Mouse (Mus musculus): ENCODE results near the gene Mylk4. TPM values are rescaled to one million over a fixed set of nuclear protein-coding genes. Genes with fewer than 3 reads are reported as not detected.

Mylk4 gene
- polyA plus RNA-seq, 1 experiment from 2014 or later = 0.40 TPM

DNA sequence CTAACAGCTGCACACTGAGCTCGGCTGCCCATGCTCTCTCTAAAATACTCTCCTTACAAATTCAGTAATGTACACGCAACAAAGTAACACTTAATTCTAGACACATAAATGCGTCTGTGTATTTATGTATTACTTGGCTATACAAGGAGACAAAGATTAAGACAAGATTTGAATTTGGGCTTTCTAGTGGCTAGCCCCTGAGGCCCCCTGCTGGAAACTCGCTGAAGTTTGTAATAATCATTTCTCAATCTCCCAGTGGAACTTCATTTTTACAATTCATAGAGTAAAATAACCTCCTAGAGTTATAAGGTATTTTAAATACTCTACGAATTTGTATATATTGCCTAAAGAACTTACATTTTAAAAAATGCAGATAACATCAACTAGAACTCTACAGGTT, 699 bp downstream of the Mylk4 start:
- Histone ChIP-seq H3K36me3 (ENCODE audit: control insufficient read depth, insufficient read depth, low read length) (no peaks in the 10 kb centered on the region), H3K4me1 (replicated peaks; ENCODE audit: control insufficient read depth, insufficient read depth, low read length) (no peaks in the 10 kb centered on the region), H3K27me3 (ENCODE audit: control insufficient read depth, insufficient read depth, low read length) (no peaks in the 10 kb centered on the region), H3K4me2 (replicated peaks; ENCODE audit: low read depth, low read length) (no peak overlapping the region), H3K9me3 (ENCODE audit: control insufficient read depth, low read length) (no peaks in the 10 kb centered on the region), H3K27ac (ENCODE audit: low read depth, low read length) (no peak overlapping the region), H3K9ac (ENCODE audit: low read depth, low read length) (no peak overlapping the region), H3K4me3 (ENCODE audit: low read depth, low read length) (no peak overlapping the region)
- DNase-seq (ENCODE audit: low spot score) (no peak), ATAC-seq (ENCODE audit: low FRiP score) (no peak)
- 62% methylated on average over 5 of the region's 5 CpGs for WGBS

DNA sequence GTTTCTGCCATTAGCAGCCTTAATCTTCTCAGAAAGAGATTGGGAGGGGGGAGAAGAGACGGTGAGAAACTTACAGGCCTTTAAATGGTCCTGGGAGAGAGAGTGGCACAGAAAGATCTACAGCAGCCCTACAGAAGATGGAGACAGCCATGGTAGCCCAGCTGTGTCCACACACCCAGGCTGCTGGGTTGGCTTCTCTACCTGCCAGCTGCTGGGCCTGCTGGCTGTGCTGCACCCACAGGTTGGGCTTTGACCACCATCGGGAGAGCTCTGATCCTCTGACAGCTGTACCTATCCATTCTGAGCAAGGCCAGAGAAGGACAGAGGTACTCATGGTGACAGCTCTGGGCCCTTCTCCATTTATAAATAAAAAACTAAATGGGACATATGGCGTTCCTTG, 4.9 kb downstream of the Mylk4 start:
- Histone ChIP-seq H3K9me3 (ENCODE audit: control insufficient read depth, low read length) (no peaks in the 10 kb centered on the region), H3K36me3 (ENCODE audit: control insufficient read depth, insufficient read depth, low read length) (no peaks in the 10 kb centered on the region), H3K9ac (ENCODE audit: low read depth, low read length) (no peak overlapping the region), H3K4me3 (ENCODE audit: low read depth, low read length) (no peak overlapping the region), H3K27me3 (ENCODE audit: control insufficient read depth, insufficient read depth, low read length) (no peaks in the 10 kb centered on the region), H3K4me1 (replicated peaks; ENCODE audit: control insufficient read depth, insufficient read depth, low read length) (no peaks in the 10 kb centered on the region), H3K27ac (ENCODE audit: low read depth, low read length) (no peak overlapping the region), H3K4me2 (replicated peaks; ENCODE audit: low read depth, low read length) (no peak overlapping the region)
- 73% methylated on average over 3 of the region's 3 CpGs for WGBS
- DNase-seq (ENCODE audit: low spot score) (no peak), ATAC-seq (ENCODE audit: low FRiP score) (no peak)

DNA sequence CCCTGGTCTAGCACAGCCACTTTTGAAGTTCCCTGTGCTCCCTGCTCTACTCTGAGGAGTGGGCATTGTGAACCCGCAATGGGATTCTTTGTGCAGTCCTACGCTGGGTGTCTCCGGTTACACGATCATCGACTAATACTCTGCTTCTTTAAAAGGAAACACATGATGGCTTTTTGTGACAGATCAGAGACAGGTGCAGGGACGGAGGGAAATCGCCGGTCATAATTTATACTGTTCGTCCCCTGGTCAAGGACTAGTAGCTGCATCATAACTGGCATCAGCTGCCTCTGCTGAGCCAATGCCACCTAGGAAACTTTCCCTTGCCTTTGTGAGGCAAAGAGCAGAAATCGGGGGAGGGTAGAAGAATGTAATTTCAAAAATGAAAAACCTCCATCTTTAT, 7.4 kb downstream of the Mylk4 start:
- H3K4me3 ChIP-seq (ENCODE audit: low read depth, low read length) = no peak overlapping the region
- H3K27me3 ChIP-seq (ENCODE audit: control insufficient read depth, insufficient read depth, low read length) = no peaks in the 10 kb centered on the region
- no peak overlapping the region for H3K27ac ChIP-seq (ENCODE audit: low read depth, low read length)
- no peaks in the 10 kb centered on the region for H3K36me3 ChIP-seq (ENCODE audit: control insufficient read depth, insufficient read depth, low read length)
- no peak overlapping the region for H3K9ac ChIP-seq (ENCODE audit: low read depth, low read length)
- WGBS = 85% methylated on average over 10 of the region's 10 CpGs
- H3K9me3 ChIP-seq (ENCODE audit: control insufficient read depth, low read length) = no peaks in the 10 kb centered on the region
- H3K4me2 ChIP-seq (replicated peaks; ENCODE audit: low read depth, low read length) = no peak overlapping the region
- ATAC-seq (ENCODE audit: low FRiP score) = no peak
- no peaks in the 10 kb centered on the region for H3K4me1 ChIP-seq (replicated peaks; ENCODE audit: control insufficient read depth, insufficient read depth, low read length)
- DNase-seq (ENCODE audit: low spot score) = no peak

DNA sequence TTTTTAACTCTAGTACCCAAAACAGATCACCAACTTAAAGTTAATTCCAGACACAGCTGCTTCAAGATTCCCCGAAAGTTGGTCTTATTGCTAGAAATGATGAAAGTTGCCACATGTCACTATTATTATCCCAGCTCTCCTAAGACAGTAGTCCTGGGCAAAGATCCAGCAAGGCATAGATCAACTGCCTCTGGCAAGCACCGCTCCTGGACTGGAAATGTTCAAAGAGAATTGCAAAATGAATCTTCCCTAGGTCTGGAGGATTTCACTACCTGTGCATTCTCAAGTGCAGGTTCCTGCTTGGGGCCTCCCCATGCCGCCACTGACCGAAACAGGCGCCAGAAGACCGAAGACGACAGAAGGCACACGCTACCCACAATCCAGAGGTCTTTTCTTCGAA, 7.9 kb downstream of the Mylk4 start:
- Histone ChIP-seq H3K9ac (ENCODE audit: low read depth, low read length) (no peak overlapping the region), H3K9me3 (ENCODE audit: control insufficient read depth, low read length) (no peaks in the 10 kb centered on the region), H3K27ac (ENCODE audit: low read depth, low read length) (no peak overlapping the region), H3K27me3 (ENCODE audit: control insufficient read depth, insufficient read depth, low read length) (no peaks in the 10 kb centered on the region), H3K36me3 (ENCODE audit: control insufficient read depth, insufficient read depth, low read length) (no peaks in the 10 kb centered on the region), H3K4me1 (replicated peaks; ENCODE audit: control insufficient read depth, insufficient read depth, low read length) (no peaks in the 10 kb centered on the region), H3K4me3 (ENCODE audit: low read depth, low read length) (no peak overlapping the region), H3K4me2 (replicated peaks; ENCODE audit: low read depth, low read length) (no peak overlapping the region)
- WGBS = 96% methylated on average over 9 of the region's 9 CpGs
- DNase-seq (ENCODE audit: low spot score) (no peak), ATAC-seq (ENCODE audit: low FRiP score) (no peak)

DNA sequence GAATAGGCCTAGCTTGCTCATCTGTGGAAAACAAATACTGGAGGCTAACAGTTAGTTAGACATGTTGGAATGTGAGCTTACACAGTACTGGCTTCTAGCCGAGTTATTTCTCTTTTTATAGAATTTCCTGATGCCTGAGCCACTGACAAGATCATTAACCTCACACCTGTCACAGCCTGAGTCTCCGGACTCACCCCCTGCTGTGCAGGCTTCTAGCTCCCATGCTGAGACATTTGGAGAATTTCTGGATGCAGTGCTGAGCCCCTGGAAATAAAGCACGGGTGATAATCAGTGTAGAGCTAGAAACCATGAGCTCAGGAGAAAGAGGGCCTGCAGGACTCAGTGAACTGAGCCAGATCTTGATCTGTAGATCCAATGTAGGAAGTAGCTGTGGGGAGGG, 13.8 kb downstream of the Mylk4 start:
- Histone ChIP-seq H3K27ac (ENCODE audit: low read depth, low read length) (no peak overlapping the region), H3K36me3 (ENCODE audit: control insufficient read depth, insufficient read depth, low read length) (no peaks in the 10 kb centered on the region), H3K27me3 (ENCODE audit: control insufficient read depth, insufficient read depth, low read length) (no peaks in the 10 kb centered on the region), H3K9ac (ENCODE audit: low read depth, low read length) (no peak overlapping the region), H3K9me3 (ENCODE audit: control insufficient read depth, low read length) (no peaks in the 10 kb centered on the region), H3K4me3 (ENCODE audit: low read depth, low read length) (no peak overlapping the region), H3K4me2 (replicated peaks; ENCODE audit: low read depth, low read length) (no peak overlapping the region), H3K4me1 (replicated peaks; ENCODE audit: control insufficient read depth, insufficient read depth, low read length) (no peaks in the 10 kb centered on the region)
- 15% methylated on average over 3 of the region's 3 CpGs for WGBS
- ATAC-seq (ENCODE audit: low FRiP score) (no peak), DNase-seq (ENCODE audit: low spot score) (no peak)

DNA sequence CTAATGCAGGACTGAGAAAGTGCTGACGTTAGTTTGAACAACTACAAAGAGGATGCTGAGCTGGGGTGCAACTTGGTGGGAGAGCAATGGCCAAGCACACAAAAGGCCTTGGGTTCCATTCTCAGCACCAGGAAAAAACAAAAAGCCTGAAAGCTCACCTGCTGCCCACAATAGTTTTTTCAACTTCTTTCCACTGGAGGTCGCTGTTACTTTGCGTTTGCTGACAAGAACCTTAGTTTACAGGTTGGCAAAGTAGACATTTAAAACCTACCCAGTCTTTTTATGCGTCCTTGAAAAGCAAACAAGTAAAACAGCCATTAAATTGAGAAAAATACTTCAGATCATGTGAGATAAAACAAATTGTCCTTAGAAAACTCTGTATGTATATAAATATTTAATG, 15.7 kb downstream of the Mylk4 start:
- WGBS = 18% methylated on average over 4 of the region's 4 CpGs
- no peak overlapping the region for H3K4me3 ChIP-seq (ENCODE audit: low read depth, low read length)
- H3K4me1 ChIP-seq (replicated peaks; ENCODE audit: control insufficient read depth, insufficient read depth, low read length) = no peaks in the 10 kb centered on the region
- H3K27ac ChIP-seq (ENCODE audit: low read depth, low read length) = no peak overlapping the region
- ATAC-seq (ENCODE audit: low FRiP score) (no peak), DNase-seq (ENCODE audit: low spot score) (peak; percentile 47)
- H3K9ac ChIP-seq (ENCODE audit: low read depth, low read length) = no peak overlapping the region
- H3K36me3 ChIP-seq (ENCODE audit: control insufficient read depth, insufficient read depth, low read length) = no peaks in the 10 kb centered on the region
- H3K9me3 ChIP-seq (ENCODE audit: control insufficient read depth, low read length) = no peaks in the 10 kb centered on the region
- H3K27me3 ChIP-seq (ENCODE audit: control insufficient read depth, insufficient read depth, low read length) = no peaks in the 10 kb centered on the region
- no peak overlapping the region for H3K4me2 ChIP-seq (replicated peaks; ENCODE audit: low read depth, low read length)

DNA sequence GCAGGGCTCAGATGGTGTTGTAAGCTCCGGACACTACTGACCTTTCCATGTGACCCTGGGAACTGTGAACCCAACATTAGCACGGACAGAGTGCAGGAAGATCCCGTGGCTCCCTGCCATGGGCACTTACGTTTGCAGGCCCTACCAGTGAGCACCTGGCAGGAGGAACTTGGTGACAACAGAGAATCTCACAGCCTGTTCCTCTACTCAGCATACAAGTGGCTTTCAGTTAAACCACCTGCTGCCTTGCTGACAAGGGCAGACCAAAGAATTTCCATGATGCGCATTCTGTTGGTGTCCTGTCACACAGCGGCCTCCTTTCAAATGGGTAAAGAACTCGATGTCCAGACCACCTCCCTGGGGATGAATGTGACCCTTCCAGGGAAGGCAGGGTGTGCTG, 19.3 kb downstream of the Mylk4 start:
- Histone ChIP-seq H3K9me3 (ENCODE audit: control insufficient read depth, low read length) (no peaks in the 10 kb centered on the region), H3K4me2 (replicated peaks; ENCODE audit: low read depth, low read length) (no peak overlapping the region), H3K4me3 (ENCODE audit: low read depth, low read length) (no peak overlapping the region), H3K36me3 (ENCODE audit: control insufficient read depth, insufficient read depth, low read length) (no peaks in the 10 kb centered on the region), H3K9ac (ENCODE audit: low read depth, low read length) (no peak overlapping the region), H3K4me1 (replicated peaks; ENCODE audit: control insufficient read depth, insufficient read depth, low read length) (no peaks in the 10 kb centered on the region), H3K27me3 (ENCODE audit: control insufficient read depth, insufficient read depth, low read length) (no peaks in the 10 kb centered on the region), H3K27ac (ENCODE audit: low read depth, low read length) (no peak overlapping the region)
- ATAC-seq (ENCODE audit: low FRiP score) (no peak), DNase-seq (ENCODE audit: low spot score) (no peak)
- 21% methylated on average over 7 of the region's 7 CpGs for WGBS

DNA sequence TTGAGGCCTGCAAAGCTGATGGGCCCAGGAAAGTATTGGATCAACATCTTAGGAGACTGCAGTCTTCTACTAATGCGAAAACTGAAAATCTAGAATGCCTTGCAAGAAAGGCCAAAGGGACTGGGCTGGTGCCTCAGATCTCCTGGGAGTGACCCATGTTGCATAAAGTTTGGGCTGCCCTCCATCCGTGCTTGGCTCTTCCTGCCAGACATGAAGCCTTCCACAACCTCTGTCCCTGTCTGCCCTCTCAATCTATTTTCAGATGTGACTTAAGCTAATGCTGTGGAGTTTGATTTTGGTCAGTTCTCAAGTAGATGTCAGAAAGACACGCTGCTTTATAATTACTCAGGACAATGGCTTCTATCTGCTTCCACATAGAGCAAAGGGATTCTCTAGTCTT, 20.6 kb downstream of the Mylk4 start:
- Histone ChIP-seq H3K27me3 (ENCODE audit: control insufficient read depth, insufficient read depth, low read length) (no peaks in the 10 kb centered on the region), H3K9me3 (ENCODE audit: control insufficient read depth, low read length) (no peaks in the 10 kb centered on the region), H3K4me3 (ENCODE audit: low read depth, low read length) (no peak overlapping the region), H3K9ac (ENCODE audit: low read depth, low read length) (no peak overlapping the region), H3K4me1 (replicated peaks; ENCODE audit: control insufficient read depth, insufficient read depth, low read length) (no peaks in the 10 kb centered on the region), H3K4me2 (replicated peaks; ENCODE audit: low read depth, low read length) (no peak overlapping the region), H3K27ac (ENCODE audit: low read depth, low read length) (no peak overlapping the region), H3K36me3 (ENCODE audit: control insufficient read depth, insufficient read depth, low read length) (no peaks in the 10 kb centered on the region)
- WGBS = 87% methylated on average over 3 of the region's 3 CpGs
- ATAC-seq (ENCODE audit: low FRiP score) (no peak), DNase-seq (ENCODE audit: low spot score) (no peak)

DNA sequence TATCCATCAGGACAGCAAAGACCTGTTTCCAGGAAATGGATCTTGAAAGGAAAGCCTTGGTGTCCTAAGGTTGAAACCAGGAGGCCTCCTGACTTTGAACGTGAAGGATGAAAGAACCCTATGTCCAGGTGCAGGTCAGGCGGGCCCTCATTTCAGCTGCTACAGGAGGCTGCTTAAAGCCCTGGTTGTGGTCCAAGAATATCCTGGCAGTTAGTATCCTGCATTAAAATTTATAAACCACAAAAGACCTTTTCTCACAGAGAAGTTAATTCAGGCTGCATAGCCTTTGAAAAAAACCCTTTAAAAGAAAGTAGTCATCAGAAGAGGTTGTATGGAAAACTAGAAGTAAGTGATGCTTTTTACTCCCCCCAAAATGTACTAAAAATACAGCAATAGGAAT, 23.0 kb downstream of the Mylk4 start:
- ATAC-seq (ENCODE audit: low FRiP score) (no peak), DNase-seq (ENCODE audit: low spot score) (no peak)
- 79% methylated on average over 2 of the region's 2 CpGs for WGBS
- no peak overlapping the region for H3K4me2 ChIP-seq (replicated peaks; ENCODE audit: low read depth, low read length)
- H3K4me3 ChIP-seq (ENCODE audit: low read depth, low read length) = no peak overlapping the region
- H3K27me3 ChIP-seq (ENCODE audit: control insufficient read depth, insufficient read depth, low read length) = no peaks in the 10 kb centered on the region
- H3K9ac ChIP-seq (ENCODE audit: low read depth, low read length) = no peak overlapping the region
- H3K9me3 ChIP-seq (ENCODE audit: control insufficient read depth, low read length) = no peaks in the 10 kb centered on the region
- no peaks in the 10 kb centered on the region for H3K4me1 ChIP-seq (replicated peaks; ENCODE audit: control insufficient read depth, insufficient read depth, low read length)
- H3K27ac ChIP-seq (ENCODE audit: low read depth, low read length) = no peak overlapping the region
- no peaks in the 10 kb centered on the region for H3K36me3 ChIP-seq (ENCODE audit: control insufficient read depth, insufficient read depth, low read length)

Measured in hindbrain, embryonic 11.5 days (tissue).